Mouse (Mus musculus) limb, embryonic 13.5 days (tissue): ENCODE results near the gene Ska3. TPM values are rescaled to one million over a fixed set of nuclear protein-coding genes. Genes with fewer than 3 reads are reported as not detected.
"Not testable (repeated sequence)": the region's sequence is repeated elsewhere in the genome, so short reads cannot be mapped to it uniquely, and the experiment has no call there.

Experiments used
- ATAC-seq: fragments of 200-750 bp; cut with Nextera tagmentation; 2 replicates; pipeline ENCODE4 v1.8.0; 2017; ENCODE audit warnings: low read depth, moderate number of reproducible peaks, moderate TSS enrichment; ENCODE audit not compliant: low FRiP score
- H3K27ac ChIP-seq: fragments of 300-500 bp; sonication (generic); 2 replicates; pipeline ENCODE4 v1.5.1; 2015; ENCODE audit warnings: inconsistent platforms, mild to moderate bottlenecking, moderate library complexity
- H3K27me3 ChIP-seq: fragments of 300-500 bp; sonication (generic); 2 replicates; pipeline ENCODE4 v1.6.1; 2015; ENCODE audit warnings: mild to moderate bottlenecking, inconsistent platforms
- H3K36me3 ChIP-seq: fragments of 300-500 bp; sonication (generic); 2 replicates; pipeline ENCODE4 v1.6.1; 2015; ENCODE audit warnings: inconsistent platforms, mild to moderate bottlenecking, moderate library complexity
- H3K4me1 ChIP-seq: fragments of 300-500 bp; sonication (generic); 2 replicates; pipeline ENCODE4 v1.6.1; 2015; ENCODE audit warnings: inconsistent platforms
- H3K4me2 ChIP-seq: fragments of 300-500 bp; sonication (generic); replicated peaks from 2 replicates; pipeline ENCODE4 v1.6.1; 2015; ENCODE audit warnings: inconsistent platforms, mild to moderate bottlenecking, moderate library complexity
- H3K4me3 ChIP-seq: fragments of 300-500 bp; sonication (generic); 2 replicates; pipeline ENCODE4 v1.5.1; 2015; ENCODE audit warnings: moderate library complexity, mild to moderate bottlenecking, inconsistent platforms
- H3K9ac ChIP-seq: fragments of 300-500 bp; sonication (generic); 2 replicates; pipeline ENCODE4 v1.6.1; 2015; ENCODE audit warnings: mild to moderate bottlenecking, inconsistent platforms
- H3K9me3 ChIP-seq: fragments of 300-500 bp; sonication (generic); 2 replicates; pipeline ENCODE4 v1.6.1; 2016; ENCODE audit warnings: inconsistent platforms
- WGBS: fragments of 180-500 bp; shearing (Covaris S2); methylation state at CpG from one replicate; pipeline ENCODE4 v1.1.7; 2015; 5-methylcytosine and 5-hydroxymethylcytosine counted together
- polyA plus RNA-seq: library from polyadenylated mRNA; unstranded; fragments of >200 nt; fragmentation: Nextera tagmentation; extraction: Ambion mirVana; gene quantifications from 2 replicates; pipeline ENCODE4 v1.2.1, GENCODE M21; 2015

Ska3 gene
- polyA plus RNA-seq, result 36.7 and 42.4 TPM in 2 replicates

DNA sequence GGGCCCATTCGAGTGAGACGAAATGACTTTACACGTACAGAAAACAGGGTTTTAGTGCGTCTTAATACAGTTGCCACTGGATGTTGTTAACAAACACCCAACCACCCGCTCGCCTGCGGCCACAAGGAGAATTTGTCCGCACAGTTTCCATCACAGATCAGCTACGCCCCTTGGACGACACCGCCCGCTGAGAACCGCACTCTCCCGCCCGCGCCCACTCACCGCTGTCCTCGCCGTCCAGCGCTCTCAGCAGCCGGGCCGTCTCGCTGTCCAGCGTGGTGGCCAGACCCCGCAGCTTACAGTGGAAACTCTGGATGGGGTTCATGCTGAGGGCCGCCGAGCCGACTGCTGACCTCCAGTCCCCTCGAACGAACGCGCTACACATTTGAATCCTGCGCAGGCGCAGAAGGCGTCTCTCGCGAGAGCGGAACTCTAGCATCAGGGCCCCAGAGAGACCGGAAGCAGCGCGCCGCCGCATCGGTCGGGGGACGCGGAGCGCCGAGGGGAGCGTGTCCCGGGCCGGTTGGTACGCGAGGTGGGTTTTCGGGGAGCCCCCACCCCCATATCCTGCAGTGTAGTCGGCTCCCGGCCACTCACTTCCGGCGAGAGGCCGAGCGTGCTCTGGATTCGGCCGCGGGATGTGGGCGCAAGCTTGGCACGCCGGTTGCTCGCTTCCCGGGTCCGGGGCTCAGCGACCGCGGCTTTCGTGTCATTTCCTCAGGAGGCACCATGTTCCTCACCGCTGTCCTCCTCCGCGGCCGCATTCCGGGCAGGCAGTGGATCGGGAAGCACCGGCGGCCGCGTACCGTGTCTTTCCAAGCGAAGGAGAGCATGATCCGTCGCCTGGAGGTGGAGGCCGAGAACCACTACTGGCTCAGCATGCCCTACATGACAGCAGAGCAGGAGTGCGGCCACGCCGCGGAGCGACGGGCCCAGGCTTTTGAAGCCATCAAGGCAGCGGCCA lies at the start of gene Ska3, which contains the start of gene Mrpl57:
Gene Ska3 (minus strand): TSS at position 398 of the 964 bp plus-strand sequence.
Gene Mrpl57 (plus strand): TSS at position 447 of the 964 bp plus-strand sequence.
- Histone ChIP-seq H3K4me3 (peak within 1 kb of the TSS; percentile 84), H3K4me1 (peaks cover 22% of the 10 kb centered on the region), H3K9ac (peak within 1 kb of the TSS; percentile 92), H3K9me3 (no peaks in the 10 kb centered on the region), H3K4me2 (peak within 1 kb of the TSS; percentile 82), H3K27ac (peak within 1 kb of the TSS; percentile 93), H3K27me3 (no peaks in the 10 kb centered on the region), H3K36me3 (peaks cover 17% of the 10 kb centered on the region)
- ATAC-seq, result peak; percentile 95
- under 1% methylated on average over 95 of the region's 96 CpGs for WGBS

DNA sequence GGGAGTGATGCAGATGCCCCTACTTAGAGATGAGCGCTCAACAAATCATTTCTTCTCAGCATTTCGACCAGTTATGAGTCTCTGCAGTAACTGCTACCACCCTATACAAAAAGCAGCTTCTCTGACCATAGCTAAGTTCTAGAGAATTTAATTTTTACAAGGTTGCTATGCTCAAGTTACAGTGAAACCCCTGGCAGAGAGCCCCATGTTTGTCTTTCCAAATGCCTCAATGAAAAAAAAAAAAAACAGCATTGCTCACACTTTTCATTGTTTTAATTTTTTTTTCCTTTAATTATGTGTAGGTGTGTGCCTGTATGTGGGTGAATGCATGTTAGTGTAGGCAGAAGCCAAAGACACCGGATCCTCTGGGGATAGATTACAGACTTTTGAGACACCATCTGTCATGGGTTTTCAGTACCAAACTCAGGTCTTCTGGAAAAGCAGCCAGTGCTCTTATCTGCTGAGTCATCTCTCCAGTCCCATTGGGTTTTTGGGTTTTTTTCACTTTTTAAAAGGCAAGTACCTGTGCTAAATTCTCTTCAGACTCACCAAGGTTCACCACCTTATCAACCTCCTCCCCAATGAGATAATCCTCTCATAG lies 40.8 kb upstream of the Ska3 start:
- no peaks in the 10 kb centered on the region for H3K9me3 ChIP-seq
- ATAC-seq, result no peak
- no peaks in the 10 kb centered on the region for H3K27me3 ChIP-seq
- H3K36me3 ChIP-seq, result peaks cover 73% of the 10 kb centered on the region
- H3K4me3 ChIP-seq, result no peak overlapping the region
- WGBS, result 93% methylated on average over 3 of the region's 3 CpGs
- H3K4me1 ChIP-seq, result no peaks in the 10 kb centered on the region
- H3K9ac ChIP-seq, result no peak overlapping the region
- no peak overlapping the region for H3K27ac ChIP-seq
- H3K4me2 ChIP-seq, result no peak overlapping the region

DNA sequence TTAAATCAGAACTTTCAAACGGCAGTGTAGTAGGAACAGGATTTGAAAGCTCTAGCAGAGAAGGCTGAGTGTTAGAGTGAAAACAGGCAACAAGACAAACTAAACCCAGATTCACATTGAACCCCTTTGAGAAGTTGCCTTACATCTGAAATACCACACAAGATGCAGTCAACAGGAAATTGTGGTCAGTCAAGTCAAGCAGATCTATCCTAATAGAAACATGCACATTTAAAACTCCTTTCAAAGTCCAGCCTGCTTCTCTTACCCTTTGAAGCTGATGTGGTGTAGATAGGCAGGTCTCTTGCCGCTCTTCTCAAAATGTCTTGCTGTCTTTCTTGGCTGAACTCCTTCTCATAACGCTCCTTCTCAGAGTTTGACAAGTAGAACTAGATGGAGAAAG lies 39.3 kb upstream of the Ska3 start:
- Histone ChIP-seq H3K4me2 (no peak overlapping the region), H3K4me3 (no peak overlapping the region), H3K4me1 (no peaks in the 10 kb centered on the region), H3K9ac (no peak overlapping the region), H3K36me3 (peaks cover 80% of the 10 kb centered on the region), H3K9me3 (no peaks in the 10 kb centered on the region), H3K27ac (no peak overlapping the region), H3K27me3 (no peaks in the 10 kb centered on the region)
- WGBS, result 91% methylated on average over 3 of the region's 3 CpGs
- ATAC-seq, result no peak

DNA sequence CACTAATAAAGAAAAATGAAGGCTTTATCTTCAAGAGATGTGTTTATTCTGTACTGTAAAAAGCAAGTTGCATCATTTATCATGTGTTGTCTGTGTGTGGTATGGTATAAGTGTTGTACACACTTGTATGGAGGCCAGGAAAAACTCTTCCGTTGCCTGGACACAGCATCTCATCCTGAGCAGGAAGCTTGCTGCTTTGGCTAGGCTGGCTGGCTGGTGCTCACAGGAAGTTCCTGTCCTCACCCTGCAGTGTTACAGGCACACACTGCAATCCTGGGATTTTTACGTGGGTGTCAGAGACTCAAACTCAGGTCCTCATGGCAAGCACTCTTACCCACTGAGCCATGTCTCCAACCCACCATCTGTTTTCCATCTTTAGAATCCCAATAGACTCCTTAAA lies 37.1 kb upstream of the Ska3 start:
- WGBS, result 70% methylated on average over 2 of the region's 2 CpGs

DNA sequence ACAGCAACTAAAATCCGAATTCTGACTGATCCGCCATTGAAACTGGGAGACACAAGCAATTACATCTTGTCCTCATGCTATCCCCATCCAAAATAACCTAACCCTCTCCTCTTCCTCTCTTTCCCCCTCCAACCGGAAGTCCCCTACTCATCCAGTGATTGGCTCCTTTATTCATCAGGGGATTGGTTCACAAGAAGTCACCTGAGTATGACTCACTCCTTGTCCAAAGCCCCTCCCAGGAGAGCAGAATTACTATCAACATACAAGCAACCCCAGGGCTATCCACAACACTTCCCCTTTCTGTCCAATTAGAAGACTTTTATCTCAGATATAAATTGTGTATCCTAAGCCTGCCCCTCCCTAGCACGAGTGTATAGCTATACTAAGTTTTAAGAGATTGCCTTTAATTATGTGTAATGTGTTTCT lies 36.0 kb upstream of the Ska3 start:
- H3K9me3 ChIP-seq, result no peaks in the 10 kb centered on the region
- WGBS, result 83% methylated on average over 4 of the region's 4 CpGs
- H3K27ac ChIP-seq, result no peak overlapping the region
- H3K9ac ChIP-seq, result no peak overlapping the region
- no peak overlapping the region for H3K4me2 ChIP-seq
- H3K36me3 ChIP-seq, result peaks cover 76% of the 10 kb centered on the region
- no peaks in the 10 kb centered on the region for H3K4me1 ChIP-seq
- ATAC-seq, result no peak
- H3K4me3 ChIP-seq, result no peak overlapping the region
- no peaks in the 10 kb centered on the region for H3K27me3 ChIP-seq

More for the DNA sequence above, 37.1 kb upstream of the Ska3 start:
- Histone ChIP-seq H3K9ac (no peak overlapping the region), H3K9me3 (no peaks in the 10 kb centered on the region), H3K4me3 (no peak overlapping the region), H3K4me2 (no peak overlapping the region), H3K27me3 (no peaks in the 10 kb centered on the region), H3K36me3 (peaks cover 76% of the 10 kb centered on the region), H3K27ac (no peak overlapping the region), H3K4me1 (no peaks in the 10 kb centered on the region)
- ATAC-seq, result no peak

DNA sequence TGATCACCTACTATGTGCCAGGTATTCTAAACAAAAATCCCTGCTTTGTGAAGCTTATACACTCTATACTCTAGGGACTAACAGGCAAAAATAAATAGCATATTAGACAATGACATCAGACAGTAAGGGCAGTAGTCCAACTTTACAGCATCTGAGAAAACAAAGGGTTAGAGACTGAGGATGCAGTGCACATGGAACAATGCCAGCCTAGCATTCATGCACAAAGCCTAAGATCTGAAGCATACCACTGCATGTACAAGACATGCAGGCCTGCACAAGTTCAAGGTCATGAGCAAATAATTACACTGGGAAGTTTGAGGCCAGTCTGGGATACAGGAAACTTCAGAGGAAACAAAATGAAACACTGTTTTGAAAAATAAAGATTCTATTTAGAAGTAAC lies 33.5 kb upstream of the Ska3 start:
- H3K9ac ChIP-seq, result no peak overlapping the region
- H3K27ac ChIP-seq, result no peak overlapping the region
- H3K36me3 ChIP-seq, result peaks cover 68% of the 10 kb centered on the region
- H3K4me2 ChIP-seq, result no peak overlapping the region
- H3K9me3 ChIP-seq, result no peaks in the 10 kb centered on the region
- ATAC-seq, result no peak
- no peak overlapping the region for H3K4me3 ChIP-seq
- no peaks in the 10 kb centered on the region for H3K27me3 ChIP-seq
- no peaks in the 10 kb centered on the region for H3K4me1 ChIP-seq

DNA sequence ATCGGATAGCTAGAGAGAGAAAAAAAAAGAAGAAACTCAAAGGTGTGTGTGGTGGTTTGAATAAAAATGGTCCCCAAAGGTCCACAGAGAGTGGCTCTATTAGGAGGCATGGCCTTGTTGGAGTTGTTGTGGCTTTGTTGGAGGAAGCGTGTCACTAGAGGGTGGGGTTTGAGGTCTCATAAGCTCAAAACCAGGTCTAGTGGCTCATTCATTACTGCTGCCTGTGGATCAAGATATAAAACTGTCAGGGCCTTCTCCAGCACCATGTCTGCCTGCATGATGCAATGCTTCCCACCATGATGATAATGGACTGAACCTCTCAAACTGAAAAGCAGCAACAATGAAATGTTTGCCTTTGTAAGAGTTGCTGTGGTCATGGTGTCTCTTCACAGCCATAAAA lies 32.6 kb upstream of the Ska3 start:
- no peaks in the 10 kb centered on the region for H3K9me3 ChIP-seq
- H3K4me1 ChIP-seq, result no peaks in the 10 kb centered on the region
- no peak overlapping the region for H3K4me2 ChIP-seq
- H3K27ac ChIP-seq, result no peak overlapping the region
- no peak overlapping the region for H3K9ac ChIP-seq
- peaks cover 66% of the 10 kb centered on the region for H3K36me3 ChIP-seq
- no peak overlapping the region for H3K4me3 ChIP-seq
- no peaks in the 10 kb centered on the region for H3K27me3 ChIP-seq
- no peak for ATAC-seq
- WGBS, result 85% methylated on average over 2 of the region's 2 CpGs

DNA sequence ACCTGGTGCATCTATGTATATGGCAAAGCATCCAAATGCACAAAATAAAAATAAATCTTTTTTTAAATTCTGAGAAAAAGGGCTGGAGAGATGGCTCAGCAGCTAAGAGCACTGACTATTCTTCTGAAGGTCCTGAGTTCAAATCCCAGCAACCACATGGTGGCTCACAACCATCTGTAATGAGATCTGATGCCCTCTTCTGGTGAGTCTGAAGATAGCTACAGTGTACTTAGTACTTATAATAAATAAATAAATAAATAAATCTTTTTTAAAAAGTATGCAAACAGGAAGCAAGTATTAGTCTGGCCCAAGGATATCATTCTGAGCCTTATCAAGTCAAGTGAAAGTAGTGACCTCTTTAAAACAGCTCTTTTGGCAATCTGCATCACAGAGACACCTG lies 30.1 kb upstream of the Ska3 start:
- H3K9me3 ChIP-seq, H3K4me1 ChIP-seq, H3K4me3 ChIP-seq, H3K27ac ChIP-seq, H3K9ac ChIP-seq, H3K27me3 ChIP-seq, H3K4me2 ChIP-seq, ATAC-seq: not testable (repeated sequence)
- peaks cover 58% of the 10 kb centered on the region for H3K36me3 ChIP-seq

DNA sequence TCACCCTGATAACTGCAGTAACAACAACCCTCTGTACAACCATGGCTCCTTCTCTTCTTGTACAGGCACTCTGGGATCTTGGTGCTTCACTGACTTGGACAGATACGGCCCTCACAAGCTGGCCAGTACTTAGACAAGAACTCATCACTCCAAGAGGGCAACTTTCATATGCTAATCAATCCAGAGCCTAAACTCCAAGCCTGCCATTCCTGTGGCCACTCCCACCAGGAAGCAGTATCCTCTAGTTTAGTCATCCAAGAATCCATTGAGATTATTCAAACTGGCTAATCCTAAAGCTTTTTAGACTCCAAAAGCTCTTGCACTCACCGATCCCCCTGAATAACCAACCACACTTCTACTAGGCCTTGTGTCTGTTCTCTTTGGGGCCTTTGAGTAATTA lies 27.0 kb upstream of the Ska3 start:
- H3K4me3 ChIP-seq, result no peak overlapping the region
- H3K27me3 ChIP-seq, result no peaks in the 10 kb centered on the region
- no peak overlapping the region for H3K9ac ChIP-seq
- H3K9me3 ChIP-seq, result no peaks in the 10 kb centered on the region
- WGBS, result 90% methylated on average over 2 of the region's 2 CpGs
- no peak overlapping the region for H3K27ac ChIP-seq
- H3K36me3 ChIP-seq, result peaks cover 62% of the 10 kb centered on the region
- no peak overlapping the region for H3K4me2 ChIP-seq
- no peak for ATAC-seq
- no peaks in the 10 kb centered on the region for H3K4me1 ChIP-seq

DNA sequence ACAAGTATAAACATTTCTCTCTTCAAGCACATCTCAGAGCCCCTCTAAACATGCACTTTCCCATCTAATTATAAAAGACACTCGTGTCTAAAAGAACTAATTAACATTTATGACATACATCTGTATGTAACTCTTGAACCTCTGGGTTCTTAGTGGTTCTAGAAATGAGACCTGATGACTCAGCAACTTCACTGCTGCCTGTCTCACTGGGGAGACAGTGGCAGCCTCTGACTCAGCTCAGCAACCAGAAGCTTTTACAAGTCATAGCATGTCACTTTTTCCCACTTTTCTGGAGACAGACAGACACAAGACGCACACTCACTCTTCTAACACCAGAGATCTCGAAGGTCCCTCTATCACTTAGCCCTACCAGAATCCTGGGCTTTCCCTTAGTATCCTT lies 24.3 kb upstream of the Ska3 start:
- WGBS, result 80% methylated on average over 3 of the region's 3 CpGs
- Histone ChIP-seq H3K4me2 (no peak overlapping the region), H3K9me3 (no peaks in the 10 kb centered on the region), H3K4me3 (no peak overlapping the region), H3K36me3 (peaks cover 64% of the 10 kb centered on the region), H3K4me1 (no peaks in the 10 kb centered on the region), H3K9ac (no peak overlapping the region), H3K27me3 (no peaks in the 10 kb centered on the region), H3K27ac (no peak overlapping the region)
- no peak for ATAC-seq

DNA sequence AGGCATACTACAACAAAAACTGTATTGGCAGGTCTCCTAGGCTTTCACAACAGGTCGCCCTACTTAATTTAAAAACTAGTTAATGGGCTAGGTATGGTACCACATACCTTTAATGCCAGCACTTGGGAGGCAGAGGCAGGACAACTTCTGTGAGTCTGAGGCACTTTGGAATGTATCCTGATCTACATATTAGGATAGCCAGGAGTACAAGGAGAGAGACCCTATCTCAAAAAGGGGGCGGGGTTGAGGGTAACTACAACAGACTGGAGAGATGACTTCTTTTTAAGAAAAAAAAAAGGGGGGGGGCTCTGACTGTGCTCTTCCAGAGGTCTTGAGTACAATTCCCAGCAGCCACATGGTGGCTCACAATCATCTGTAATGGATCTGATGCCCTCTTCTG lies 22.7 kb upstream of the Ska3 start:
- ATAC-seq, result no peak
- no peak overlapping the region for H3K27ac ChIP-seq
- no peak overlapping the region for H3K4me3 ChIP-seq
- no peak overlapping the region for H3K4me2 ChIP-seq
- H3K9me3 ChIP-seq, result no peaks in the 10 kb centered on the region
- no peak overlapping the region for H3K9ac ChIP-seq
- H3K27me3 ChIP-seq, result no peaks in the 10 kb centered on the region
- WGBS, result 92% methylated on average over 2 of the region's 2 CpGs
- no peaks in the 10 kb centered on the region for H3K4me1 ChIP-seq
- H3K36me3 ChIP-seq, result peaks cover 71% of the 10 kb centered on the region

DNA sequence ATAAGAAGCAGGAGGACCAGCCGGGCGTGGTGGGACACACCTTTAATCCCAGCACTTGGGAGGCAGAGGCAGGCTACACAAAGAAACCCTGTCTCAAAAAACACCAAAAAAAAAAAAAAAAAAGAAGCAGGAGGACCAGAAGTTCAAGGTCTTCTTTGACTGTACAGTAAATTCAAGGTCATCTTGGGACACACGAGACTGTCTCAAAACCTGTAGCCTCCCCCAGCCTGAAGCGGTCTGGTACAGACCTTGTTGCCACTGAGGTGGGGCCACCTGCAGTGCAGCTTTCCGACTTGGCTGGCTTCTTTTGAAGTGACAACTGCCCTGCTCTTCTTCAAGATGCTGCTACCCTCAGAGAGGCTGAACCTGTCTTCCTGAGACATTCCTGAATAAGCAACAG lies 22.1 kb upstream of the Ska3 start:
- H3K4me1 ChIP-seq, ATAC-seq, H3K9me3 ChIP-seq: not testable (repeated sequence)

More for the DNA sequence above, 22.1 kb upstream of the Ska3 start:
- H3K27me3 ChIP-seq, H3K4me2 ChIP-seq, H3K27ac ChIP-seq, H3K4me3 ChIP-seq, H3K9ac ChIP-seq: not testable (repeated sequence)
- H3K36me3 ChIP-seq, result peaks cover 68% of the 10 kb centered on the region
- 85% methylated on average over 5 of the region's 5 CpGs for WGBS
